Mouse (Mus musculus) adrenal gland, adult 18-20 months (tissue): ENCODE measurements at regions not wholly inside any gene's neighbourhood (a gene's known extent, or its start where the extent isn't known, plus 50 kb on each side); places are given as distances from the start of the nearest gene placed in this dataset.

Experiments used
- DNase-seq, 2 experiments: peaks; one replicate each; pipeline ENCODE4 v3.0.0; 2021 to 2022; ENCODE audit warnings: low spot score in 2 of 2

- no peak for DNase-seq
Observed at GRCm38 (mm10) chr9:13974870-13975269, 147.4 kb downstream of the Fam76b start.

DNA sequence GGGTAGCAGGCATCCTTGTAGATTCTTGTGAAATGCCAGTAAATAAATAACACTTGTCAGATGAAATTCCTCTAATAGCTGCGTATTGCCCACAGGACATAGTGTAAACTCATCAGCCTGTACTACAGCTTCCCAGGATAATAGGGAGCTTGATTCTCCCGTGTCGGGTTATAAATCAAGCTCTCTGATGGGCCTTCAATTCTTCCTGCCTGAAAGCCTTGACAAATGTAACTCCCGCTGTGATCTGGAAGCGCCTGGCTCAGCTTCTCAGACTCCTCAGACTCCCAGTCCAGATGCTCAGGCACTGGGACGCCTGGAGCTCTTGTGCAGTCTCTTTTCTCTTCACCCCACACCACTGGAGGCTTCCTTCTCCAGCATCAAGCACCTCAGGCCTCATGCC lies 151.3 kb downstream of the Fam76b start:
- no peak for DNase-seq

- DNase-seq: no peak
Observed at GRCm38 (mm10) chr9:13987486-13987885, 160.0 kb downstream of the Fam76b start.

DNA sequence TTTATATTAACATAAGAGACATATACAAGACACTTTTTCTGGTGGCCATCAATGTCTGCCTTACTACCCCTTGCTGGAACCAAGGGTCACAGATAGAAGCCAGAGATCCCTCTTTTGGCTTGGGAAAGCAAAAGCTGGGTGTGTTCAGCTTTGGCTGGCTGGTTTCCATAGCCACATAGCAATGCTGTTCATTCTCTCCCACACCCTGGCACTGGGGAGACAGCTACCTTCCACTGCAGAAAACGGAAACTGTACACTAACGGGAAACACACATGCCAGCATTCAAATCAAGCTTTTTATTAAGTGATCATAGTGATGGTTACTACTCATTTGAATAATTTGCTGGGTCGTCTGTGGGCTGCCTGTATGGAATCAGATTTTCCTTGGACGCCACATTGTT lies 161.4 kb downstream of the Fam76b start:
- DNase-seq: no peak

DNA sequence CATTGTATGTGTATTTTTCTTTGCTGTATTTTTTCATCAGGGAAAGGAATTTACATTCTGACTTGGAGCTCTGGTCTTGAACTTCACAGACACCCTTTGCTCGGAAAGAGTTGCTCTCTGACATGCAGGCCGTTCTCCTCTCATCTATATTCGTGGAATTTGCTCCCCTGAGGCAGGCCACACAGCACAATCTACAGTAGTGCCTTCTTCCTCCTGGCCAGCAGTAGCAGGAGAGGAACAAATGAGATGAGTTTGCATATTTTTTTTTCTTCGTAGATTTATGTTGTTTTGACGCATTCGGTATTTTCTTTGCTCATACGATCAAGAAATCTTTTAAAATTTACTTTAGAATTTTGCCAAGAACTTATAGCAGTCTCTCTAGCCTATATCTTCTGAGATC lies 163.4 kb downstream of the Fam76b start:
- no peak for DNase-seq

GRCm38 (mm10) chr9:13992728-13993127 lies 165.2 kb downstream of the Fam76b start:
- DNase-seq: no peak

- DNase-seq: no peak
Observed at GRCm38 (mm10) chr9:13999358-13999757, 171.8 kb downstream of the Fam76b start.

DNA sequence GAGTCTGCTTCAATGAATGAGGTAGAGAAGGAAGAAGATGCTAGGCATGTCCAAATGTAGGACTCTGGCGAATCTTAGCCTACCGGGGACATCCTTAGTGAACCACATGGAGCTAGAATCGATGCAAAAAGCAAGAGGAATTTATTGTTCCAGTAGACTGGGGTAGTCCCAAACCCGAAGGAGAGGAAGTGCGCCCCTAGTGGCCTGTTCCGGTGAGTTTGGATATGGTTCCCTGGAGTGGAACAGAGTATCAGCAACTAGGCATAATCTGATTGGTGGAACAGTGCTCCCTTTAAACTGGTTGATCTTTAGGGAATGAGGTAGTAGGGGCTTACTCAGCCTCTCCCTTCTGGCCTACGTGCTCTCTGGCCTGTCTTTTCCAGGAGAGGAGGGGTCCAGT lies 174.0 kb downstream of the Fam76b start:
- DNase-seq: no peak

- no peak for DNase-seq
Observed at GRCm38 (mm10) chr9:14002236-14002635, 174.7 kb downstream of the Fam76b start.

GRCm38 (mm10) chr9:14003163-14003562 lies 175.6 kb downstream of the Fam76b start:
- DNase-seq: no peak

DNA sequence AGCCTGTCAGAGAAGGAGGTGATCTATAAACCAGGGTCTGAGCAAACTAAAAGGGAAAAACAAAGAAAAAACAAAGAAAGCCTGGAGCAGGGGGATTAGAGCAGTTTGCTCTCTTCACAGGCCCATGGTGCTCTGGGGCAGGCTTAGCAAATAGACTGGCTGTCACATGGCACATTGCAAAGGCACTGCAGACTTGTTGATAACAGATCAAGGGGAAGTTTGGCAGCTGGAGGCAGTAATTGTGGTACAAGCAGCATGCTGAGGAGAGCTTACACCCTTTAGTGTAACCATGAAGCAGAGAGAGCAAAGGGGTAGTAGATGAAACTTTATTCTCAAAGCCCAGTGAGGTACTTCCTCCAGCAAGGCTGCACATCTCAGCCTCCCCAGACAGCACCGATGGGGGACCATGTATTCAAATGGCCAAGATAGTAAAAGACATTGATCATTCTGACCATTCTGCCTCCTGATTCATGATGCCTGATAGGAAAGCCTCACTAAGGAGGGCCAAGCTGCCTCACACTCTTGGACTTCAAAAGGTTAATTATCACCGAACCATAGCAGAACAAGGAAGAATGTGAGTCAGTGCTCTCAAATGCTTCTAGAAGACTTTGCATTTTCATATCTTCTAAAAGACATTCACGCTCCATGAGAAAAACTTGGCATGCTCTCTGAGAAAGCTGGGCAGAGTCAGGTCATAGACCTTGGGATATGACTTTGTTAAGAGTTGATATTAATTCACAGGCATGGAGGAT lies 178.9 kb downstream of the Fam76b start:
- DNase-seq: no peak

DNA sequence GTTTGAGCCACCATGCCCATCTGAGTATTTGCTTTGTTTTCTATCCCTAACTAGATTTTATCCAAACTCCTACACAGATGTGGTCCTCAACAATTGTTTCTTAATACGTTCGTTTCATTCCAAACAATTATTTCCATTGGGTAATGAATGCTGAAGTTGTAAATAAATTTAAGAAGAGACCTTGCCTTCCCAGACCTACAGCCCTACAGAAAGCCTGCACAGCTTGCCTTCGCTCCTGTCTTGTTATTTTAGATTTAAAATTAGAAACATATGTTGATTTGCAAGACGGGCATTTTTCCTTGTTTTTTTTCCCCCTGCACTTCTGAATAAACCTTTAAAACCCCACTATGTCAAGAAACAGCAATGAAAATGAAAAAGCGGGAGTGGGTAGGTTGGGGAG lies 181.9 kb downstream of the Fam76b start:
- no peak for DNase-seq

GRCm38 (mm10) chr9:14010261-14010949 lies 182.9 kb downstream of the Fam76b start:
- no peak for DNase-seq

DNA sequence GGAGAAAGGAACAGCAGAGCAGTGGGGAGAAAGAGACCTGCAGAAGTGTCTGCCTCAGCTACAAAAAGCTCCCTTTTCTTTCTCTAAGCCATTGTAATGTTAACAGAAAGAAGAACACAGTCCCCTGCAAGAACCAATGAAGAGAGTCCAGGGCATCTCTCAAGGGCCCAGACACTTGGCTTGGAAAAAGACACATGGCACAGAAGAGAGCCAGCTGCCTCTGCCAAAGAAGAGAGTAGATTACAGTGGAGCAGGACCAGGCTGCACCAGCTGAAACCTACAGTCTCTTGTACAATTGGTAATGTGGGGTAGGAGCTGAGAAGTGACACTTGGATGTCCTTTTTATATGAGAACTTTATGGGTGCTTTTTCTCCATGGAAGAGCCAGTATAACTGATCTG lies 196.7 kb downstream of the Fam76b start:
- DNase-seq: no peak

GRCm38 (mm10) chr9:14024701-14025100 lies 197.2 kb downstream of the Fam76b start:
- DNase-seq: no peak

DNA sequence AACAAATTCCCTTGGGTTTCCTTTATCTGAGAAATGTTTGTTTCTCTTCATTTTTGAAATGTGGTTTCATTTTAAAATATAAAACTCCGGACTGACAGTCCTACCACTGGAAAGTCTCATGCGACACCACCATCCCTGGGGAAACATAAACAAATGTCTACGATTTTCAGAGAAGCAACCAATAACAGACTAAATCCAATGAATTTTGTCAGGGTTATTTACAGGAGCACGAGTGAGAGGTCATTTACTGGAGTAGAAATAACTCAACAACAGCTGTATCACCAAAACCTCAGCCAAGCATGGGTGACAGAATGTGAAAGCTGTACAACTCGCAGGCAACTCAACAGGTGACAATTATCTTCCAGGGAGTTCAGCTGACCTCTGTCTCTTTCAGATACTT lies 200.5 kb downstream of the Fam76b start:
- DNase-seq: no peak

- no peak for DNase-seq
Observed at GRCm38 (mm10) chr9:14031358-14032047, 204.0 kb downstream of the Fam76b start.

GRCm38 (mm10) chr9:14032048-14032362 lies 204.5 kb downstream of the Fam76b start:
- DNase-seq: no peak

GRCm38 (mm10) chr9:14035526-14035925 lies 208.0 kb downstream of the Fam76b start:
- DNase-seq: no peak

DNA sequence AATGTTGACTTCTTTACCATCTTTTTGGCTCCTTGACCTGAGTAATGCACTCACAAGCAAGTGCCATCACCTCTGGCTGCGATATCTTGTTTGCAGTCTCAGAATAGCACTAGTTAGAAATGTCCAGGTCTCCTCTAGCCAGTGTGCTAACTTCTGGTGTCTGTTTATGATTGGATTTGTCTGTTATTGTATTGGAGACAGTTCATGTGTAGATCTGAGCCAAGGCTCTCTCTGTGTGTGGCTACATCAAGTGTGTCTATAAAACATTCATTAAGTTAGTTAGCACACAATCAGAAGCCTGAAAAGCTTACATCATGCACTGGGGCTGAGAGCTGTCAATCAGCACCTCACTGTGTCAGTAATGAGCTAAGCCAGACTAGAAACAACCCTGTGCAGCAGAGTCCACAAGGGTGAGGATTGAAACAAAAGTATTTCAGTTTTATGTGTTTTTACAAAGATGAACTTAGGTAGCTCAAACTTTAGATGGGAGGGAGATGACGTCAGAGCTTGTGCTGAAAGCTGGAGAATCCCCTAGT lies 214.5 kb downstream of the Fam76b start:
- no peak for DNase-seq

DNA sequence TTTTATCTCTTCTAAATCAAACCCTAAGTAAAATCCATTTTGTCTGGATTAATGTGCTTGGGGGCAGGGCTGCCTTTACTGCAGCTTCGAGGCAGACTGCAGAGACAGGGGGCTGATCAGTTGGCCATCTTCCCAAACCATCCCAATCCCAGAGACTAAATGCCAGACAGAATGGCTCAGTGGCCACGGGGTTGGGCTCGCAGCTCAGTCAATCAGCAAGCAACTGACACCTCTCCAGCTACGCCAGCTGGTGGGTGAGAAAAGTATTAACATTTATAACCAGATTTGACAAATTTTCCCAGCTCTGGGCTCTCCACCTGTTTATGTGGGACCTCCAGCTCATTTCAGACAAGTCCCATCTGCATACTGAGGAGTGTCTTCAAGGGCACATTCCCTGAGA lies 220.7 kb downstream of the Fam76b start:
- DNase-seq: no peak

- no peak for DNase-seq
Observed at GRCm38 (mm10) chr9:14053704-14054103, 221.2 kb upstream of the Sesn3 start.
